Mouse (Mus musculus) midbrain, embryonic 15.5 days (tissue): Measurements from ENCODE around the gene Tomm70a. TPM values are rescaled to one million over a fixed set of nuclear protein-coding genes. Genes with fewer than 3 reads are reported as not detected.
A peak's percentile ranks its signal among the peaks of the same experiment; 100 is the strongest.

ENCODE experiments used
- ATAC-seq: fragments of 200-750 bp; cut with Nextera tagmentation; replicated peaks from 2 replicates; pipeline ENCODE4 v1.8.0; 2017; ENCODE audit warnings: moderate TSS enrichment
- H3K27ac ChIP-seq: fragments of 300-500 bp; sonication (generic); 2 replicates; pipeline ENCODE4 v1.5.1; 2015; ENCODE audit warnings: mild to moderate bottlenecking, inconsistent platforms
- H3K27me3 ChIP-seq: fragments of 300-500 bp; sonication (generic); replicated peaks from 2 replicates; pipeline ENCODE4 v1.6.1; 2015; ENCODE audit warnings: inconsistent platforms
- H3K36me3 ChIP-seq: fragments of 300-500 bp; sonication (generic); replicated peaks from 2 replicates; pipeline ENCODE4 v1.6.1; 2015; ENCODE audit warnings: inconsistent platforms
- H3K4me1 ChIP-seq: fragments of 300-500 bp; sonication (generic); 2 replicates; pipeline ENCODE4 v1.6.1; 2015; ENCODE audit warnings: inconsistent platforms
- H3K4me2 ChIP-seq: fragments of 300-500 bp; sonication (generic); 2 replicates; pipeline ENCODE4 v1.6.1; 2015; ENCODE audit warnings: inconsistent platforms, mild to moderate bottlenecking, moderate library complexity
- H3K4me3 ChIP-seq: fragments of 300-500 bp; sonication (generic); 2 replicates; pipeline ENCODE4 v1.5.1; 2015; ENCODE audit warnings: mild to moderate bottlenecking, inconsistent platforms
- H3K9ac ChIP-seq: fragments of 300-500 bp; sonication (generic); 2 replicates; pipeline ENCODE4 v1.6.1; 2015; ENCODE audit warnings: mild to moderate bottlenecking, inconsistent platforms
- H3K9me3 ChIP-seq: fragments of 300-500 bp; sonication (generic); 2 replicates; pipeline ENCODE4 v1.6.1; 2016; ENCODE audit warnings: inconsistent platforms
- WGBS: fragments of 180-500 bp; shearing (Covaris S2); methylation state at CpG from one replicate; pipeline ENCODE4 v1.1.7; 2015; ENCODE audit warnings: mixed read lengths; 5-methylcytosine and 5-hydroxymethylcytosine counted together
- polyA plus RNA-seq: library from polyadenylated mRNA; unstranded; fragments of >200 nt; fragmentation: Nextera tagmentation; extraction: Ambion mirVana; gene quantifications from 2 replicates; pipeline ENCODE4 v1.2.1, GENCODE M21; 2015

Gene Tomm70a
- polyA plus RNA-seq, 1 experiment from 2014 or later: 65.1 TPM

GRCm38 (mm10) chr16:57121816-57122415, 413 bp downstream of the Tomm70a start:
- H3K27ac ChIP-seq: peak overlapping the region; percentile 98
- H3K4me2 ChIP-seq: peak overlapping the region; percentile 69
- H3K4me3 ChIP-seq: peak overlapping the region; percentile 80
- under 1% methylated on average over 59 of the region's 59 CpGs for WGBS
- H3K4me1 ChIP-seq: peaks cover 26% of the 10 kb centered on the region
- H3K9ac ChIP-seq: peak overlapping the region; percentile 93
- ATAC-seq: no peak; the same call in 1 of the 2 replicates
- no peaks in the 10 kb centered on the region for H3K9me3 ChIP-seq
- no peaks in the 10 kb centered on the region for H3K36me3 ChIP-seq
- H3K27me3 ChIP-seq: no peaks in the 10 kb centered on the region

GRCm38 (mm10) chr16:57122682-57123445, 1.4 kb downstream of the Tomm70a start:
- ATAC-seq: no peak
- Histone ChIP-seq H3K4me3 (peak overlapping the region; percentile 80), H3K4me2 (peak overlapping the region; percentile 69), H3K9me3 (no peaks in the 10 kb centered on the region), H3K4me1 (peaks cover 26% of the 10 kb centered on the region), H3K9ac (peak overlapping the region; percentile 93), H3K27ac (no peak overlapping the region), H3K36me3 (no peaks in the 10 kb centered on the region), H3K27me3 (no peaks in the 10 kb centered on the region)
- 65% methylated on average over 6 of the region's 6 CpGs for WGBS

- H3K9me3 ChIP-seq: no peaks in the 10 kb centered on the region
- no peaks in the 10 kb centered on the region for H3K36me3 ChIP-seq
- H3K4me2 ChIP-seq: no peak overlapping the region
- H3K4me1 ChIP-seq: peaks cover 26% of the 10 kb centered on the region
- H3K27ac ChIP-seq: no peak overlapping the region
- WGBS: 82% methylated on average over 4 of the region's 4 CpGs
- no peak for ATAC-seq
- no peak overlapping the region for H3K4me3 ChIP-seq
- no peak overlapping the region for H3K9ac ChIP-seq
- no peaks in the 10 kb centered on the region for H3K27me3 ChIP-seq
Observed at GRCm38 (mm10) chr16:57126268-57126667, 4.8 kb downstream of the Tomm70a start.

DNA sequence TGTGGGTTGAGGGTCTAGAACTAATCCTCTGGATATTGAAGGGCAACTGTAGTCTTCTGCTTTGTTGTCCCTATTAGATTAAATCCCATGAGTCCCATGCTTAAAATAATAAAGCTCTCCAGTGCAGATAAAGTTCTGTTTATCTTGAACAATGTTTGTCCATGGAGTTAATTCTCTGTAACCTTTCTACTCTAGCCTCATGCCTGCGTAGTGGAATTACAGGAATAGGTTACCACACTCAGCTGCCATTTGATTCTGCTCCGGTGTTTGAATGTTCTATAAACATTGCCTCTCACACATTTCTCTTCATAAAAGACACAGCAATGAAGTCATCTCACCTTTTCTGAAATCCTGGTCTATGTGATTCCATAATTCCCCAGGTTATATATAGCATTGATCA, 6.3 kb downstream of the Tomm70a start:
- no peak overlapping the region for H3K4me3 ChIP-seq
- ATAC-seq: no peak
- WGBS: 94% methylated on average over 2 of the region's 2 CpGs

GRCm38 (mm10) chr16:57130752-57131400, 9.4 kb downstream of the Tomm70a start:
- 78% methylated on average over 3 of the region's 3 CpGs for WGBS
- no peak for ATAC-seq
- Histone ChIP-seq H3K27ac (no peak overlapping the region), H3K4me3 (no peak overlapping the region), H3K36me3 (no peaks in the 10 kb centered on the region; the same call in 1 of the 2 replicates), H3K4me1 (peaks cover 5% of the 10 kb centered on the region; the same call in 1 of the 2 replicates), H3K4me2 (no peak overlapping the region), H3K27me3 (no peaks in the 10 kb centered on the region), H3K9me3 (no peaks in the 10 kb centered on the region), H3K9ac (no peak overlapping the region)

More for the DNA sequence above, 6.3 kb downstream of the Tomm70a start:
- H3K9me3 ChIP-seq: no peaks in the 10 kb centered on the region
- no peak overlapping the region for H3K27ac ChIP-seq
- peaks cover 23% of the 10 kb centered on the region for H3K4me1 ChIP-seq
- no peaks in the 10 kb centered on the region for H3K36me3 ChIP-seq
- H3K27me3 ChIP-seq: no peaks in the 10 kb centered on the region
- H3K9ac ChIP-seq: no peak overlapping the region
- no peak overlapping the region for H3K4me2 ChIP-seq

- 51% methylated on average over 4 of the region's 4 CpGs for WGBS
- Histone ChIP-seq H3K9me3 (no peaks in the 10 kb centered on the region), H3K36me3 (no peaks in the 10 kb centered on the region; the same call in 1 of the 2 replicates), H3K27me3 (no peaks in the 10 kb centered on the region), H3K4me3 (no peak overlapping the region), H3K4me1 (peaks cover 3% of the 10 kb centered on the region; the same call in 1 of the 2 replicates), H3K4me2 (no peak overlapping the region), H3K27ac (no peak overlapping the region), H3K9ac (no peak overlapping the region)
- no peak for ATAC-seq
Observed at GRCm38 (mm10) chr16:57131544-57131943, 10.0 kb downstream of the Tomm70a start.

- no peaks in the 10 kb centered on the region for H3K27me3 ChIP-seq
- H3K4me1 ChIP-seq: peaks cover 3% of the 10 kb centered on the region; the same call in 1 of the 2 replicates
- H3K9ac ChIP-seq: no peak overlapping the region
- H3K27ac ChIP-seq: no peak overlapping the region
- peaks cover 6% of the 10 kb centered on the region; the same call in 1 of the 2 replicates for H3K36me3 ChIP-seq
- no peak for ATAC-seq
- H3K4me3 ChIP-seq: no peak overlapping the region
- no peaks in the 10 kb centered on the region for H3K9me3 ChIP-seq
- 94% methylated on average over 1 of the region's 1 CpGs for WGBS
- H3K4me2 ChIP-seq: no peak overlapping the region
Observed at GRCm38 (mm10) chr16:57132326-57132725, 10.8 kb downstream of the Tomm70a start.

DNA sequence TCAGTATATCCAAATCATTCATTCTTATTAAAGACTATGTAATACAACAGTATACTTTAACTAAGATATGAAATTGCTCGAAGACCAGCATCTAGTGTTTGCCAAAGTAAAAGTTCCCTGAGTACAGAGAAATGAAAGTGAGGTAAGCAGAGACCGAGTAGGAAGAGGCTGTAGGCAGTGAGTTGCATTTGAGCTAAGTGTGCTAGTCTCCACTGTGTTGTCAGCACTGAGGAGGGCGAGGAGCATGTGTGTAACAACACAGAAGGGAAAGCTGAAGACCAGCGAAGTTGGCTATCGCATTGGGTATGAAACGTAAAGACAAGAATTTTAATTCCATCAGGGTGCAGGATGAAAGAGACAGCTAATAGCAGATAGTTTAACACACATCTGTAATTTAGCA, 12.1 kb downstream of the Tomm70a start:
- Histone ChIP-seq H3K27ac (no peak overlapping the region), H3K4me3 (no peak overlapping the region), H3K9ac (no peak overlapping the region), H3K36me3 (peaks cover 12% of the 10 kb centered on the region; the same call in 1 of the 2 replicates), H3K27me3 (no peaks in the 10 kb centered on the region), H3K4me1 (peaks cover 3% of the 10 kb centered on the region; the same call in 1 of the 2 replicates), H3K9me3 (no peaks in the 10 kb centered on the region), H3K4me2 (no peak overlapping the region)
- 94% methylated on average over 6 of the region's 6 CpGs for WGBS
- no peak for ATAC-seq

GRCm38 (mm10) chr16:57144741-57145140, 23.2 kb downstream of the Tomm70a start:
- H3K4me3 ChIP-seq: no peak overlapping the region
- no peaks in the 10 kb centered on the region for H3K9me3 ChIP-seq
- WGBS: 94% methylated on average over 5 of the region's 5 CpGs
- no peaks in the 10 kb centered on the region for H3K4me1 ChIP-seq
- H3K36me3 ChIP-seq: peaks cover 31% of the 10 kb centered on the region
- H3K27ac ChIP-seq: no peak overlapping the region
- no peak overlapping the region for H3K4me2 ChIP-seq
- no peak overlapping the region for H3K9ac ChIP-seq
- H3K27me3 ChIP-seq: no peaks in the 10 kb centered on the region
- ATAC-seq: no peak

- Histone ChIP-seq H3K27me3 (no peaks in the 10 kb centered on the region), H3K9me3 (no peaks in the 10 kb centered on the region), H3K27ac (no peak overlapping the region), H3K9ac (no peak overlapping the region), H3K4me2 (no peak overlapping the region), H3K4me1 (no peaks in the 10 kb centered on the region), H3K36me3 (peaks cover 28% of the 10 kb centered on the region), H3K4me3 (no peak overlapping the region)
- no peak for ATAC-seq
- 95% methylated on average over 4 of the region's 4 CpGs for WGBS
Observed at GRCm38 (mm10) chr16:57151437-57151836, 29.9 kb downstream of the Tomm70a start.

DNA sequence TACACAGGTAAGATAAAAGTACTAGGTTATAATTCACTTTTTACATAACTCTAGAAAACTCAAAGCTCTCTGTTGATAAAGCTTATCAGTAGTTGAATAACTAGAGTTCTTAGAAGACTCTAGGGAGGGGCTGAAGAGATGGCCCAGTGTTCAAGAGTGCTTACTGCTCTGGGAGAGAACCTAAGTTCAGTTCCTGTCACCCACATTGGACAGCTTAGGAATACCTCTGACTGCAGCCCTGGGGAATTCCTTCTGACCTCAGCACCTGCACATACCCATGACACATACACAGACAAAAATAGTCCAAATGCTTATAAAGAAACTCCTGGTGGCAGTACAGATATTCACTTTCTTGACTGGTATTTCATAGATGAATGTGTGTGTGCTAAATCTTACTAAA, 34.4 kb downstream of the Tomm70a start:
- Histone ChIP-seq H3K4me2 (no peak overlapping the region), H3K9ac (no peak overlapping the region), H3K4me1 (no peaks in the 10 kb centered on the region), H3K9me3 (no peaks in the 10 kb centered on the region), H3K27me3 (no peaks in the 10 kb centered on the region), H3K27ac (no peak overlapping the region), H3K36me3 (peaks cover 23% of the 10 kb centered on the region), H3K4me3 (no peak overlapping the region)
- no peak for ATAC-seq

GRCm38 (mm10) chr16:57157076-57157475, 35.6 kb downstream of the Tomm70a start:
- 91% methylated on average over 4 of the region's 4 CpGs for WGBS
- Histone ChIP-seq H3K9me3 (no peaks in the 10 kb centered on the region), H3K4me2 (no peak overlapping the region), H3K27ac (no peak overlapping the region), H3K4me1 (no peaks in the 10 kb centered on the region), H3K36me3 (peaks cover 20% of the 10 kb centered on the region), H3K27me3 (no peaks in the 10 kb centered on the region), H3K9ac (no peak overlapping the region), H3K4me3 (no peak overlapping the region)
- no peak for ATAC-seq
